In the genomic region with DNA sequence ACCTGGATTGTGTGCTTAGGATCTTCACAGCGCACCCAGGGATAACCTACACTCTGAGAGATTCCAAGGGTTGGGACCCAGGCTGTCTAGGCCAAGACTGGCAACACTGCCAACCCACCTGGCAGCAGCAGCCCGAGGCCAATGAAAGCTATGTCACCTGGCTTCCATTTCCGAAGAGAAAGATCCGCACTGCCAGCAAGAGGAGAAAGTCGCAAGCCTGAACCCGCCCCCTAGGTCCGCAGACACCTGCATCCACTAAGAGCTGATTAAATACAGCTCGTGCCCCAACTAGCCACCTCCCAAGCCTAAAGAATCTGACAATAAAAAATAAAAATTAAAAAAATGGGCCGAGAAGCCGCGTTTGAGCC, we compare ENCODE assay signal across 8 mouse cellular contexts. TPM values are rescaled to one million over a fixed set of nuclear protein-coding genes. Genes with fewer than 3 reads are reported as not detected.
DNase-seq lines count a peak whose midpoint lies in the region; ATAC-seq and TF ChIP-seq lines count a peak whose summit lies in the region.

No protein-coding gene starts in this region.

- H3K4me2 ChIP-seq in CH12.LX (ENCODE audit: insufficient read depth, low read depth, poor library complexity, severe bottlenecking): peak overlapping the region; percentile 92
- peak overlapping the region; percentile 91 for H3K4me2 ChIP-seq in hindbrain, embryonic 13.5 days
- peak overlapping the region; percentile 90 for H3K4me2 ChIP-seq in liver, embryonic 13.5 days

- peaks cover 6 to 46% of the 10 kb centered on the region in 2 experiments for H3K4me1 ChIP-seq in CH12.LX (ENCODE audit: control insufficient read depth in 1 of 2, insufficient read depth in 2 of 2)
- H3K4me1 ChIP-seq in hindbrain, embryonic 13.5 days (replicated peaks): peaks cover 26% of the 10 kb centered on the region
- peaks cover 46% of the 10 kb centered on the region for H3K4me1 ChIP-seq in liver, embryonic 13.5 days (replicated peaks)
- H3K4me1 ChIP-seq in olfactory bulb, adult 2 months (ENCODE audit: control insufficient read depth, insufficient read depth, low read length): peaks cover 14% of the 10 kb centered on the region

- peak; percentile 23 for ATAC-seq in hindbrain, embryonic 13.5 days (ENCODE audit: low FRiP score)
- peak; percentile 29; the same call in 1 of the 2 replicates for ATAC-seq in liver, embryonic 13.5 days (ENCODE audit: low read depth)

- TF ChIP-seq EP300 in CH12.LX (IDR thresholded peaks at IDR 0.05; ENCODE audit: low read length): no peak

- TF ChIP-seq CTCF in CH12.LX (conservative IDR thresholded peaks at IDR 0.05 in 1 of 2, IDR thresholded peaks at IDR 0.05 in 1 of 2; ENCODE audit: low read depth in 2 of 2, low read length in 2 of 2): no peak
- TF ChIP-seq CTCF in olfactory bulb, adult 2 months (IDR thresholded peaks at IDR 0.05; ENCODE audit: insufficient read depth, low read depth, low read length): no peak

- peaks cover 3 to 19% of the 10 kb centered on the region in 2 experiments for H3K36me3 ChIP-seq in CH12.LX (replicated peaks in 1 of 2; ENCODE audit: control insufficient read depth in 1 of 2, insufficient read depth in 1 of 2, low read length in 1 of 2)
- peaks cover 25% of the 10 kb centered on the region for H3K36me3 ChIP-seq in hindbrain, embryonic 13.5 days
- H3K36me3 ChIP-seq in liver, embryonic 13.5 days: no peaks in the 10 kb centered on the region

- WGBS in hindbrain, embryonic 13.5 days: 4% methylated on average over 11 of the region's 11 CpGs
- 2% methylated on average over 11 of the region's 11 CpGs for WGBS in liver, embryonic 13.5 days (ENCODE audit: insufficient replicate concordance)
- WGBS in olfactory bulb, adult 2 months: 3% methylated on average over 11 of the region's 11 CpGs

- H3K9me3 ChIP-seq in CH12.LX (replicated peaks; ENCODE audit: low read length): no peaks in the 10 kb centered on the region
- H3K9me3 ChIP-seq in hindbrain, embryonic 13.5 days: no peaks in the 10 kb centered on the region
- no peaks in the 10 kb centered on the region for H3K9me3 ChIP-seq in liver, embryonic 13.5 days (replicated peaks)

- peak overlapping the region; percentile 89 for H3K27ac ChIP-seq in CH12.LX (ENCODE audit: insufficient read depth, low read depth)
- peak overlapping the region; percentile 45; the same call in 1 of the 2 replicates for H3K27ac ChIP-seq in hindbrain, embryonic 13.5 days
- peak overlapping the region; percentile 63 for H3K27ac ChIP-seq in liver, embryonic 13.5 days
- H3K27ac ChIP-seq in olfactory bulb, adult 2 months (ENCODE audit: insufficient read depth, low read depth, low read length): no peak overlapping the region

- no peak for TF ChIP-seq RAD21 in CH12.LX (IDR thresholded peaks at IDR 0.05; ENCODE audit: low read depth, low read length)

- in situ Hi-C loops in CH12.LX (cut with MboI; ENCODE audit: low pct_ligation_motif_present, low pct_unique_long_range_greater_than_20kb, low sequenced_read_pairs): loop anchor here (10.0 kb wide), 1 partner anchor 87 kb away; a partner anchor contains a TSS

- H3K79me2 ChIP-seq in CH12.LX (replicated peaks; ENCODE audit: control insufficient read depth, extremely low read depth, insufficient read depth, poor library complexity, severe bottlenecking): peaks cover 2% of the 10 kb centered on the region; the same call in 1 of the 2 replicates

- peak overlapping the region; percentile 94 for H3K9ac ChIP-seq in CH12.LX (ENCODE audit: insufficient read depth, low read depth)
- H3K9ac ChIP-seq in hindbrain, embryonic 13.5 days: peak overlapping the region; percentile 87
- H3K9ac ChIP-seq in liver, embryonic 13.5 days: peak overlapping the region; percentile 88

- dilution Hi-C loops in CH12.LX (cut with MboI; ENCODE audit: extremely low pct_ligation_motif_present, extremely low pct_unique_long_range_greater_than_20kb, low sequenced_read_pairs): no loop called here

- DNase-seq in adrenal gland, postnatal 14 days: peak; percentile 32
- no peak for DNase-seq in adrenal gland, postnatal 36 days
- DNase-seq in CH12.LX (ENCODE audit: extremely low read depth): peak; percentile 45
- peak; percentile 49 to 58 for DNase-seq in cerebellum, postnatal 25 days
- DNase-seq in liver, embryonic 13.5 days: no peak
- DNase-seq in embryo, embryonic 9.5 days (ENCODE audit: extremely low spot score): no peak

- H3K4me3 ChIP-seq in CH12.LX (replicated peaks in 1 of 3; ENCODE audit: low read depth in 2 of 3, low read length in 2 of 3, poor library complexity in 1 of 3): peak overlapping the region; percentile 65 to 92 (median 87)
- peak overlapping the region; percentile 80 for H3K4me3 ChIP-seq in hindbrain, embryonic 13.5 days
- H3K4me3 ChIP-seq in liver, embryonic 13.5 days (replicated peaks): peak overlapping the region; percentile 89
- H3K4me3 ChIP-seq in olfactory bulb, adult 2 months (ENCODE audit: insufficient read depth, low read depth, low read length): peak overlapping the region; percentile 83

- TF ChIP-seq POLR2A in CH12.LX (IDR thresholded peaks at IDR 0.05; ENCODE audit: low read depth, low read length): no peak
- TF ChIP-seq POLR2A in olfactory bulb, adult 2 months (IDR thresholded peaks at IDR 0.05; ENCODE audit: insufficient read depth, low read depth, low read length): no peak

- no peaks in the 10 kb centered on the region for H3K27me3 ChIP-seq in CH12.LX (replicated peaks)
- no peaks in the 10 kb centered on the region for H3K27me3 ChIP-seq in hindbrain, embryonic 13.5 days
- H3K27me3 ChIP-seq in liver, embryonic 13.5 days: no peaks in the 10 kb centered on the region

TF ChIP-seq in CH12.LX, 34 proteins besides CTCF, POLR2A, EP300 and RAD21:
- TF ChIP-seq NRF1 (IDR thresholded peaks at IDR 0.05; ENCODE audit: low read depth, low read length) (no peak), ZMIZ1 (IDR thresholded peaks at IDR 0.05; ENCODE audit: low read depth, low read length) (no peak), POLR2AphosphoS2 (IDR thresholded peaks at IDR 0.05; ENCODE audit: low read depth, low read length) (no peak), SMC3 (IDR thresholded peaks at IDR 0.05; ENCODE audit: low read depth, low read length) (no peak), NELFE (IDR thresholded peaks at IDR 0.05; ENCODE audit: low read depth, low read length) (no peak)

RNA-seq across cellular contexts. Expression of a gene that starts 0.5 kb away (rescaled TPM):
- total RNA-seq in adrenal gland, postnatal 14 days (2021): 41.9 and 49.5 TPM in 2 replicates
- total RNA-seq in adrenal gland, postnatal 36 days (2021): 10 to 100 TPM; 79.2 to 80.0 TPM
- total RNA-seq in CH12.LX (2012; rRNA removed): 9.2 and 13.5 TPM in 2 replicates
- 8.7 and 8.9 TPM in 2 replicates for total RNA-seq in CH12.LX (2014; rRNA removed)
- 7.3 TPM in 2 replicates for polyA plus RNA-seq in CH12.LX (2012; ENCODE audit: insufficient read length, low read depth)
- polyA plus RNA-seq in hindbrain, embryonic 13.5 days (2015; fragmentation: Nextera tagmentation; extraction: Ambion mirVana): 45.7 TPM in 2 replicates
- polyA plus RNA-seq in liver, embryonic 13.5 days (2015; fragmentation: Nextera tagmentation; extraction: Ambion mirVana): 5.5 and 5.7 TPM in 2 replicates
- not detected in 2 replicates for polyA plus RNA-seq in olfactory bulb, adult 2 months (2012; ENCODE audit: insufficient read depth, insufficient read length, low replicate concordance, missing spikeins)

RNA-seq across cellular contexts. Expression of a gene that starts 2.8 kb away (rescaled TPM):
- 63.6 and 75.7 TPM in 2 replicates for total RNA-seq in adrenal gland, postnatal 14 days (2021)
- total RNA-seq in adrenal gland, postnatal 36 days (2021): 100 to 1,000 TPM in 1 of 2 experiments, 10 to 100 TPM in 1; 86.6 to 187 TPM
- total RNA-seq in CH12.LX (2012; rRNA removed) (20.7 and 25.3 TPM in 2 replicates), CH12.LX (2014; rRNA removed) (35.2 and 38.8 TPM in 2 replicates)
- 25.0 and 29.7 TPM in 2 replicates for polyA plus RNA-seq in CH12.LX (2012; ENCODE audit: insufficient read length, low read depth)
- polyA plus RNA-seq in hindbrain, embryonic 13.5 days (2015; fragmentation: Nextera tagmentation; extraction: Ambion mirVana): 36.1 TPM in 2 replicates
- 19.0 and 20.9 TPM in 2 replicates for polyA plus RNA-seq in liver, embryonic 13.5 days (2015; fragmentation: Nextera tagmentation; extraction: Ambion mirVana)
- polyA plus RNA-seq in olfactory bulb, adult 2 months (2012; ENCODE audit: insufficient read depth, insufficient read length, low replicate concordance, missing spikeins): not detected in 2 replicates

RNA-seq across cellular contexts. Expression of a gene that starts 45.1 kb away (rescaled TPM):
- 0.33 TPM in 1 of 2 replicates, not detected in the other for total RNA-seq in adrenal gland, postnatal 14 days (2021)
- under 1 TPM; 0.89 to 0.92 TPM for total RNA-seq in adrenal gland, postnatal 36 days (2021)
- total RNA-seq in CH12.LX (2012; rRNA removed) (not detected in 2 replicates), CH12.LX (2014; rRNA removed) (not detected in 2 replicates)
- polyA plus RNA-seq in CH12.LX (2012; ENCODE audit: insufficient read length, low read depth): not detected in 2 replicates
- polyA plus RNA-seq in hindbrain, embryonic 13.5 days (2015; fragmentation: Nextera tagmentation; extraction: Ambion mirVana): not detected in 2 replicates
- not detected in 2 replicates for polyA plus RNA-seq in liver, embryonic 13.5 days (2015; fragmentation: Nextera tagmentation; extraction: Ambion mirVana)
- polyA plus RNA-seq in olfactory bulb, adult 2 months (2012; ENCODE audit: insufficient read depth, insufficient read length, low replicate concordance, missing spikeins): not detected in 2 replicates

Comparison
In these comparisons a context has a peak if more than half of its experiments do, and no peak if none do; other contexts are left out.
1. DNase-seq: peak in adrenal gland, postnatal 14 days (single experiment), CH12.LX (single experiment) and cerebellum, postnatal 25 days (2 of 2); none in adrenal gland, postnatal 36 days (0 of 2), liver, embryonic 13.5 days (single experiment) and embryo, embryonic 9.5 days (single experiment).
2. RNA of a gene that starts 2.8 kb away (polyA plus RNA-seq): 36.1 TPM in hindbrain, embryonic 13.5 days, 25.0 to 29.7 TPM in CH12.LX and 19.0 to 20.9 TPM in liver, embryonic 13.5 days; not detected in olfactory bulb, adult 2 months; every median in the first group is over 10 times any median in the second.
3. Peak in every context shown above with its lines, with median percentiles within 50 percentile points of each other: H3K4me2 ChIP-seq, H3K4me3 ChIP-seq and H3K9ac ChIP-seq.